Mouse (Mus musculus) mouse trophoblast stem cell (cell line): ENCODE data around the gene Gas8.
"Not testable (repeated sequence)": the region's sequence is repeated elsewhere in the genome, so short reads cannot be mapped to it uniquely, and the experiment has no call there.

Experiments
- in situ Hi-C, 2 experiments: fragments of 300-500 bp; cut with MseI, MboI; formaldehyde crosslinking; loops; 2 replicates in 1 of 2; 3 replicates in 1 of 2; pipeline ENCODE4 v1.15.1; 2025

The Gas8 gene

DNA sequence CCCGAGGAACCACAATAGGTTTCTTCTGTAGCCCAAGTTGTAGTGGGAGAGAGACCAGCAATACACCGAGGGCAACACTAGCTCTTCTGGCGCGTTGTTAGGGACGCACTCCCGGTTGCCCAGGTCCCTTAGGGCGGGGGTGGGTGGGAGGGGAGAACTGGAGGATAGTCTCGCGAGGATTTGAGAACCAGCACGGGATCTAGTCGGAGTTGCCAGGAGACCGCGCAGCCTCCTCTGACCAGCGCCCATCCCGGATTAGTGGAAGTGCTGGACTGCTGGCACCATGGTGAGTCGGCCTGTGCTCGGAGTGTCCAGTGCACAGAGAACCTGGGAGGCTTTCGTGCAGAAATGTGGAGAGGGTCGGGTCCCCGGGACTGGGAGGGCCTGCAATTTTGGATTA is at the start of gene Gas8:
TSS of gene Gas8 (plus strand) at position 168 of the 400 bp plus-strand sequence.
- in situ Hi-C loops, result no loop called here

DNA sequence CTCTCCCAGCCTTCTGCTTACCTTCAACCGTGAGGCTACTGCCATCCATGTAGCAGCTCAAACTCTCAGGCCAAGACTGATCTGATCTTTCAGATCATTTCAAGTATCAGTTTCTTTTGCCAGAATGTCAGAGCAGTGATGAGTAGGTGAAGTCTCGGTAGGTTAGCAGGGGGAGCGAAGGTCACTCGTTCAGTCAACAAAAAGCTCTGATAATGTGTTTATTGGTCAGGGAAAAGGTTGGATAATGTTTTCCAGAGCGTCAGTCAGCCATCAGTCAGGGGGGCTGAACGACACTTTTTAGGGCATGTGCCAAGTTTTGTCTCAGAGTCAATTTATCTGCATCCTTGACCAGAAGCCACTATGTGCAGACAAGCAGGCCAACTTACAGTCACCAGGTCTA is 45.6 kb upstream of the Gas8 start:
- in situ Hi-C loops, result not testable (repeated sequence)

DNA sequence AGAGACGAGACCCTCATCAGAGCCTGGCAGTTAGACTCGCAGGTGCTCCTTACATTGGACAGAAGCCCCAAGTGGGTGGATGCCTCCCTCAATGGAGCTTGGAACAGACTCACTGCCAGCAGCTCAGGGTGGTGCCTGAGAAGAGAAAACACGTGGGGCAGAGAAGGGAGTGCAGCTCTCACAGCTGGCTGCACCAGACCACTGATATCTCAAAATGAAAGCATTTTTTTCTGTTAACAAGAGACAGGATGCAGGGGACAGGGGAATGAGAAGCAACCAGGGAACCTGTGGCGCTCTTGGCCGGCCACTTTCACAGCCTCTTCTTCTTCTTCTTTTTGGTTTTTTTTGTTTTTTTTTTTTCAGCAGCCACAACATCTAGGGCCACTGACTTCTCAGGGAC is 44.1 kb upstream of the Gas8 start:
- in situ Hi-C loops, result not testable (repeated sequence)

DNA sequence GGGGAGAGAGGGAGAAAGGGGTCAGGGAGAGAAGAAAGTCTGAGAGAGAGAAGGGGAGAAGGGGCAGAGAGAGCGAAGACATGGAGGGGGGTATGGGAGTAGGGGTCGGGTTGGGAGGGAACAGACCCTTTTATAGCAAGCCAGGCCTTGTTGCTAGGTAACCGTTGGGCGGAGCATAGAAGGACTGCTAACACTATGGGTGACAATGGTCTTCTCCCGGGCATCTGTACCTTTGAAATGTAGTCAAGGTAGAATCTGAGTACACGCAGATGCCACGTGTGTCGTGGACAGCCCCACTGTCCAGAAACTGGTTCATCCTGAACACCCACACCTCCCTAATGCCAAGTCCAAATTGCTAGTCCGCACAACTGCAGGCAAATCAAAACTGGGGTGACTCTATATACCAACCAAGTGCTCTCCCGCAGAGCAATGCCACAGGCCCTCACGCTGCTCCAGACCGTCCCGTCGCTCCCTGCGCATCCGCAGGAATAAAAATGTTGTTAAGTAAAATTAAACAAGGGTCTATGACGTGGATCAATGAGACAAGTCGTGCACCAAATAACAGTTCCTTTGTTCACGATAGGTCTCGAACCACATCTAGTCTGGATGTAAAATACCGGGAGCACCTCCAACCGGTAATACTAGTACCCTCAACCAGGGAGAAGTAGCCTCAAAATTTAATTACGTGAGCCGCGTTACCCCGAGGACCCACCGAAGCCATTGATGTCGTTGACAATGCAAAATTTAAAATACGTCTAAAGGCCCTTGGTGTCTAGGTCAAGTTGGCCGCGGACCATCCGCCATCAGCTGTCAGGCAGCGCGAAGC is 41.5 kb upstream of the Gas8 start:
- in situ Hi-C loops, result no loop called here

DNA sequence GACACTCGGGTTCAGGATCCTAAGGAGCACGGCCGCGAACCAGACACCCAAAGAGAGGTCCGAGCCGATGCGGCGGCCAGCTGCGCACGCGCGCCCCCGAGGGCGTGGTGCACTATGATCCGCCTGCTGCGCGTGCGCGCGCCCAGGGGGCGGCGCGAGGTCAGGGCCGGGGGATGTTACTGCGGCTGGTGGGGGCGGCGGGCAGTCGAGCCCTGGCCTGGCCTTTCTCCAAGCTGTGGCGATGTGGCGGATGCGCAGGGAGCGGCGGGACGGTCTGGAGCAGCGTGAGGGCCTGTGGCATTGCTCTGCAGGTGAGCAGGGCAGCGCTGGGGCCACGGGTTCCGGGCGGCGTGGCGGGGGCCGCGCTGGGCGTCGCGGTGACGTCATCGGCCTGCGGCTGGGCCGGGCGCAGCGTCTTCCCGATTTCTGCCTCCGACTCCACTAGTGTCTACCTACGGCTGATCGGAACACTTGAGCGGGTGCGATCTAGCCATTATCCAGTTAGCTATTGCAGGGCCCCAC is 40.8 kb upstream of the Gas8 start, which contains the start of gene Afg3l1:
TSS of gene Afg3l1 (plus strand) at position 167 of the 522 bp plus-strand sequence.
- in situ Hi-C loops, result no loop called here

DNA sequence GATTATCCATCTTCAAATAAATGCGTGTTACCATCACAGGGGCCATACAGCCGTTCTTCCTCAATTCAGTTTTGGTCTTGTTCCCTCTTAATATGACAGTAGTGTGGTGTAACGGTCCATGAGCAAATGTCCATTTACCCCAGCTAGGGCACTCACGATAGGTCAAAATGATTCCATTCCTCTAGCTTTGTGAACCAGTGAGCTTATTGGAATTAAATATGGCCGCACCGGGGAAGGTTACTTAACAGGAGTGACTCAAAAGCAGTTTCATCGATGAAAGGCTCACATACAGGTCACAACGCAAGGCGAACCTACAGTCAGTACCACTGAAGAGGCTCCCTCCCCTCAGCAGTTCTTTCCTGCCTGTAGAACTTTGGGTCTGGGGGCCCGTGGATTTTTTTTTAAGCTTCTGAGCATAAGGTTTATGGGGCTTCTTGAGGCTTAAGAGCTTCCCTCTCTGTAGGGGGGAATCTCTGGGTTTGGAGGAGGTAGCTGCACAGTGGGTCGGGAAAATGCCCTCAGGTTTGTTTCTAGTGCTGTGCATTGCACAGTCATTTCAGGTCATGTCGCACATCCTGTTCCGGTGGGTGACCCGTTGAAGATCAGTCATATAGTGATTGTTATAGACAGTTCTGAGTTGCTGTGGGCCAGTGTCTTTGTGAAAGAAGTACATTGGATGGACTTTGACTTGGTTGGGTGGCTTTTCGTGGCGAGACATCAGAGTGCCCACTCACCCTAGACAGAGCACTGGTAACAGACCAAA is 40.0 kb upstream of the Gas8 start:
- in situ Hi-C loops, result no loop called here

DNA sequence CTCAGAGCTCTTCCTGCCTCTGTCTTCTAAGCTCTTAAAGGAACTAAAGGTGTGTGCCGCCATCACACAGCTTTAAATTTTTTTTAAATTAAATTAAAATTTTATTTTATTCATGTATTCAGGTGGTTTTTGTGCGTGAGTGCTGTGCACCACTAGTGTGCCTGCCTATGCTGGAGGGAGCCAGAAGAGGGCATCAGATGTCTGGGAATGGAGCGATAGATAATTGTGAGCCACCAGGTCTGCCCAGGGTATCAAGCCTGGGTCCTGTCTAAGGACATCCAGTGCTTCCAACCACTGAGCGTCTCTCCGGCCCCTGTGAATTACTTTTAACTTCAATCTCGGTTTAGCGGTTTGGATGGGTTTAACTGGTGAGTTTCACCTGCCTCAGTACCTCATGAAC is 36.0 kb upstream of the Gas8 start:
- in situ Hi-C loops, result no loop called here

DNA sequence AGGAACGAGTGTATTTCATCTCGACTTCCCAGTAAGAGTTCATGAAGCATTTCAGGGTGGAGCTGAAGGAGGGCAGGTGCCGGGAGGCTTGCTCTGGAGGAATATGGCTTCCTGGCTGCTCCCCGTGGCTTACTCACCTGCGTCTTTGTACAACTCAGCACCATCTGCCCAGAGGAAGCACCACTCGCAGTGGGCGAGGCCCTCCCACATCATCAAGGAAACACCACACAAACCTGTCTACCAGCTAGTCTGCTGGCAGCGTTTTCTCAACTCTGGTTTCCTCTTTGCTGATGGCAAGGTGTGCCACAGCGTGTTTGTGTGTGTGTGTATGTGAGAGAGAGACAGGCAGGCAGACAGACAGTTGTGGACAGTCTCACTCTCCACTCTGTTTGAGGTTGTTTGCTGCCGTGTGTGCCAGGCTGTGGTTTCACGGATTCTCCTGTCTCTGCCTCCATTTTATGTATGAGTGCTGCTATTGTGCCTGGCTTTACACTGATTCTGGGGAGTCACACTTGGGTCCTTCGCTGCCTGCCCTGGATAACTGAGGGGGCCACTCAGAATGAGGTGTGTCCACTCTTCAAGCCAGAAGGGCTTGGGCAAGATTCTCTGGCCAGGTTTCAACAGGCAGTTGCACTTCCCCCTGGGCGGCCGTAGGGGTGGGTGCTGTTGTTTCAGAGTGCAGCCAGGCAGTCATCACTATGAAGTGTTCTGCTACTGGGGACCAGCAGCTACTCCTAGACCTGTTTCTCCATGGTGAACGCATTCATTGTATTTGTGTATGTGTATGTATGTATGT is 27.2 kb upstream of the Gas8 start:
- in situ Hi-C loops, result no loop called here

DNA sequence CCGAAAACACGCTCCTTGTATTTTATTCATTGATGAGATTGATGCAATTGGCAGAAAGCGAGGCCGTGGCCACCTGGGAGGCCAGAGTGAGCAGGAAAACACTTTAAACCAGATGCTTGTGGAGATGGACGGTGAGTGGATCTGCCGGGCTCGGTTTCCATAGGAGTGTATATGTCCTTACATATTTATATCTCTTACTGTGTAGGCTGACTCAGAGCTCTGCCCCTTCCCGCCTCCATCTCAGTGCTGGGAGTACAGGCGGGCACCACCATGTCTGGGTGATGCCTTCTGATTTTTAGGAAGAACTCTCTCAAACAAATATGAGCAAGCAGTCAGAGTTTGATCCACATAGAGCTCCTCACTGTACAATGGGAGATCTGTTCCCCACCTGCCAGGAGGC is 25.7 kb upstream of the Gas8 start:
- in situ Hi-C loops, result no loop called here

DNA sequence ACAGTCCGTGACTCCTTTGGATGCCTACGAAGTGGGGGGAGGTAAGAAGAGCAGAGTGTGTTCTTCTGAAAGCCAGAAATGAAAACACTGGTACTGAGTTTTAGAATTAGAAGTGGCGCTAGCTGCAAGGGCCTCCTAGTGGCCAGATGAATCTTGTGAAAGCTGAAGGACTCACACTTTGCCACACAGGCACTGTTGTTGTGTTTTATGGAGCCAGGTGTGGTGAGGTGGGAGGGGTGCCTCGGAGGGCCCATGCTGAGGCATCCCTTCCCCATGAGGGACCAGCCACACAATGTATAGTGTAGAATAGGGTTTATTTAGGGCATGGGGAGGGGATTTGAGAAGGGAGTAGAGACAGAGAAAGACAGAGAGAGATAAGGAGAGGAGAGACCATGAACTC is 20.9 kb upstream of the Gas8 start:
- in situ Hi-C loops, result no loop called here

DNA sequence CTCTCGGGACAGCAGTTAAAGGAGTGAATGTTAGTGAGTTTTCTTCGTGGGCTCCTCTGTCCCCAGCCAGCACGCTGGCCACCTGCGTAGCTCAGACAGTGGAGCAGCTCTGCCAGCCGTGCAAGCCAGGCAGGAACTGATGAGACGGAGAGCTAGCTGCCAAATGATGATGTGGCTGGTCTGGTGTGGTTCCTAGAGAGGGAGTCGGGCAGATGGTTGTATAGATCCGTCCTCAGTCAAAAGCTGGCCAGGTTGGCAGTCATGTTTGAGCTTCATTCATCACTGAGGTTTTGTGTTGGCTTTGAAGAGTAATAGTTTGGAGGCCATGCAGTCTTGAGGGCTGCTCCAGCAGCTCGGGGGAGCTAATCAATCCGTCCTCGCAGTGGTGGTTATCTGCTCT is 19.7 kb upstream of the Gas8 start:
- in situ Hi-C loops, result no loop called here

DNA sequence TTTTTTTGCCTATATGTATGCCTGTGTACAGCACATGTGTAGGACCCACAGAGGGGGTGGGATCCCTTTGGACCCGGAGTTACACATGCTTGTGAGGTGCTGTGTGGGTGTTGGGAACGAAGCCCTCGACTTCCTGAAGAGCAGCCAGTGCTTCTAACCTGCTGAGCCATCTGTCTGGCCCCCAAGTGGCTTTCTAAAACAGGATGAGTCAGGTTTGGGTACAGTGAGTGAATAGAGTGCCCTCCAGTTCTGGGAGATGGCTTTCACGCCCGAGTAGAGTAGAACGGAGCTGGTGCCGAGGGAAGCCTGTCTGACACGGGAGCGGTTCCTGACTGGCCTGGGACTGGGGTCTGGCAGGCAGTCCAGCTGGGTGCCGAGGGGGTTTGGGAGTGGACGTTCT is 19.1 kb upstream of the Gas8 start:
- in situ Hi-C loops, result no loop called here

DNA sequence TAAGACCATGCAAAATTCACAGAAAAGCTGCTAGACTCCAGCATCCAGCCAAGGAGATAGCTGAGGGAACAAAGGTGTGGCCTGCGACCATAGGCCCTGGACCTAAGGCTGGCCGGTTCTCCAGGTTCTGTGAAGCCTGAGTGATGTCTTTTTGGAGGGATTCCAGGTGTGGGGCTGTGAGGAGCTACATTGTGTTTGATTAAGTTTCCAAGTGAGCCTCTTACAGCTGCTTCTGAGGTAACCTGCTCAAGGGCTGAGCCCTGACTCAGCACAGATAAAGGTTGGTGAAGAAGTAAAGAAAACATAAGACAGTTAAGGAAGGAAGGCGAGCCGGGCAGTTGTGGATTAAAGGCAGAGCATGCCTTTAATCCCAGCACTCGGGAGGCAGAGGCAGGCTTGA is 16.4 kb upstream of the Gas8 start:
- in situ Hi-C loops, result no loop called here

DNA sequence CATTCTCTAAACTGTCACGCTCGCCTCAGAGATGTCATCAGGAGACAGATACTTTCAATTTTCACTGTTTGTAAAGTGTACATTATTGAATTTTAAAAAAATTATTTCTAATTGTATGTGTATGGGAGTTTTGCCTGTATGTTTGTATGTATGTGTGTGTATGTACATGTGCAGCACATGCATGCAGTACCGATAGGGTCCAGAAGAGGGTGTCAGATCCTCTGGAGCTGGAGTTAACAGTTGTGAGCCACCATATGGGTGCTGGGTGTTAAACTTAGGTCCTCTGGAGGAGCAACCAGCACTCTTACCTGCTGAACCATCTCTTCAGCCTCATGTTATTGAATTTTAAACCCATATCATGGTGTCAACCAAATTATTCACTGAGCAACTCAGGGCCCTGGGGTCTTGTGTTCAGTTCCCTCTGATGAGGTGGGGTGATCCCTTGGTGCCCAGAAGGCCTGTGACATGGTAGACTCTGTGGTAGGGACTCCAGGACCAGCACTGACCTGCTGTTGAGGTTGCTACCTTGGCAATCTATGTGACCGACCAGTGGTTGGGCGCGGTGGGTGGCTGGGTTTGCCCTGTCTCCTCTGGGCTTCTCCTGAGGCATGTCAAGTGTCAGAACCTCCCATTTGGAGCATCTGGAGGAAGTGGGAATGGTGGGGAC is 14.7 kb upstream of the Gas8 start:
- in situ Hi-C loops, result no loop called here

DNA sequence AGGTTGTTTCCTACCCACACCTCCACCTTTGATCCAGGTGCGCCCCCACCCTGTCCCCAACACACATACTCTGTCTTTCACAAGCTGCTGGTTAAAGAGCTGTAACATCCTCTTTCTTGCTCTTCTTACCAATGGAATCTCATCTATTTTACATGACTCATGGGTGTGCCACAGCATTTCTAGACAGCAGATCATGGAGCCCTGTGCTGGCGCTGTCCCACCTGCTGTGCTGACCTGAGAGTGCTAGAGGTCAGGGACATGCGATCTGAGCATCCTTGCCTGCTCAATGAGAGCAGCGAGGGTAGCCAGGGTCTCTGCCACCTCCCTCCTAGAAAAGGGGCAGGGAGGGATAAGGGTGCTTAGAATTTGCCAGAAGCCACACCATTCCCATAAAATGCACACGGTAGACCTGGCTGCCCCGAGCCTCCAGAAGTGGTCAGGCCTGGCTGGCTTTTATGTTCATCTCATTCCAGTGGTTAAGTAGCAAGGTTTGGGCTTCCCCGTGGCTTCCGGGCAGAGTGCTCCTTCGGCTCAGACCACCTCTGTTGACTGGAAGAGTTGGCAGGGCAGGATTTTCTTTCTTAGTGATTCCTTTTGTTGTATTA is 13.9 kb upstream of the Gas8 start:
- in situ Hi-C loops, result no loop called here

DNA sequence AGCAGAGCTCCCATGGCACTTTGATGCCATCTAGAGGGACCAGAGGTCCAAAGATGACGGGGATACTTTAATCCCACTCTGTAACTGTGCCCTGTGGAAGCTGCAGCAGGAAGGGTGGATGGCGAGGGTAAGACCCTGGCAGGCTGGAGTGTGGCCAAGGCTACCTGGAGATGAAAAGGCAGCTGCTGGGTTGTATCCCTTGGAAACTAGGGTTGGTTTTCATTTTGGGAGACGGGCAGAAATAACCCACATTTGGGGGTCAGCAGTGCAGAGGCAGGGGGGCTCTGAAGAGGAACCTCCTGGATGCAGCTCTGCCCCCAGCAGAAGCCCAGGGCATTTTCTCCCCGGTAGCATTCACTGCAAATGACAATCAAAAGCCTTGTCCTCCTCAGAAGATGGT is 13.4 kb upstream of the Gas8 start:
- in situ Hi-C loops, result no loop called here

DNA sequence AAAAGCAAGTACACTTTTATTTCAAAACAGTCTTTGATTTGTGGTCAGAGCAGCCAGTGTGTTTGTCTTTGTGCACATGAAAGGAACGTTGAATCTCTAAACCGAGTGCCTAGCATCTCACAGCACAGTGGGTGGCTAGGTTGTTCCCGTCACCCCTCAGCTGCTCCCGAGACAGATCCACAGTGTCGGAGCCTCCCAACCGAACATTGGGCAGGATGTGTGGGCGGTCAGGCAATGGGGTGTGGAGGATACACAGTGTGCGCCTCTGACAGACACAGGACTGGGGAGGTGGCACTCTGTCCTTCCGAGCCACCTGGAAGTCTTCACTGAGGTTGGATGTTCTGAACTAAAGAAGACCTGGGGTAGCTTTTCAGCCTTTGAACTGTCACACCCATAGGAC is 12.9 kb upstream of the Gas8 start:
- in situ Hi-C loops, result no loop called here

DNA sequence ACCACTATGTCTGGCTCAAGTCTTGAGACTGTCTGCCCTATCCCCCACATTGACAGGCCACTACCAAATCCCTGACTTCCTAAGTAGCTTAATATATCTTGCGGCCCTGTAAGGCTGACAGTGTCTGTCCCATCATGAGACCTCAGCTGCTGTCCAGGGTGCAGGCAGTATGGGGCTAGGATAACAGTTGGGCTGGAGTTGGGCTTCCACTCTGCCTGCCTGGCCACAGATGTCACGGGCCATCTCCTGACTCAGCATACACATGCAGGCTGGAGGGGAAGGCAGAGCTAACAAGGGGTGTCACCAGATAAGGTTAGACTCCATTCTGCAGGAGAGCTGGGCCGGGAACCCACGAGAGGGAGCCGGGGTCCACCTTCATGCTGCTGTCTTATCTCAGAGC is 11.5 kb upstream of the Gas8 start:
- in situ Hi-C loops, result no loop called here

DNA sequence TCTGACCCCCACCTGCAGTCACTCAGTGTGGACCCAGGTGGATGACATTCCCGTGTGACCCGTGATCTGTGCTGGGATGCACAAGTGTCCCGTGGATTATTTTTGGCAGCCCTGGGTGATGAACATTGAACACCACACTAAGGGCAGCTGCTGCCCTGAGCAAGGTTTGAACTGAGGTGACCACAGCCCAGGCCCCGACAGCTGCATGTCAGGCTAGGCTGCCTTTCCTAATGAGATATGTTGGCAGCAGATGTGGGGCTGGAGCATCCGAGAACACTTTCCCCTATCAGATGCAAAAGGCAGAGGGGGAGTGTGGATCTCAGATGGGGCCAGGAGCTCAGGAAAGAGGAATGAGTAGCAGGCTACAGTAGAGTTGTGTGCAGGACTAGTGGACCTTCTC is 7.8 kb upstream of the Gas8 start:
- in situ Hi-C loops, result no loop called here

DNA sequence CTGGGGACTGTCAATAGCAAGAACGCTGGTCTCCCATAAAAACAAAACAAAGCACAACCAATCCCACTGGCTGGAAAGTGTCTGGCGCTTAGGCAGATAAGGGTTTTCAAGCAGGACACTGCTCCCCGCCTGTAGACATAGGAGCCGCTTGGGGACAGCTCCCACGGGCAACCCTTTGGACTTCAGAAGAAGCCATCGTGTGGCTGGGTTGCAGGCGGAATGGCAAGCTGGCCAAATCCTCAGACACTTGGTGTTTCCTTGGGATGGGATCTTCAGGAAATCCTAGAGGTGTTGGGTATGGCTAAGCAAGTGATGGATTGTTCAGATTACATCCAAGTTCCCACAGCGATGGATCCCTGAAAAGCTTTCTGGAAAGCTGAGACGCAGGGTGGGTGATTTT is 4.5 kb upstream of the Gas8 start:
- in situ Hi-C loops, result no loop called here
